Mouse (Mus musculus) C2C12 (cell line): ENCODE measurements at regions not wholly inside any gene's neighbourhood (a gene's known extent, or its start where the extent isn't known, plus 50 kb on each side); places are given as distances from the start of the nearest gene placed in this dataset.

Experiments
- CTCF ChIP-seq: IDR thresholded peaks from one replicate; pipeline ENCODE4 v1.5.1; 2011; ENCODE audit not compliant: control insufficient read depth, insufficient read depth, insufficient read length
- MAX ChIP-seq: IDR thresholded peaks from one replicate; pipeline ENCODE4 v1.6.1; 2011; ENCODE audit warnings: mild to moderate bottlenecking, control low read depth
- MYOD1 ChIP-seq: IDR thresholded peaks from one replicate; pipeline ENCODE4 v1.6.1; 2011; ENCODE audit warnings: low read depth; ENCODE audit not compliant: control insufficient read depth, insufficient read length

GRCm38 (mm10) chr7:95460889-95461288 is 710.2 kb upstream of the Tenm4 start:
- TF ChIP-seq CTCF (no peak), MAX (no peak), MYOD1 (no peak)
